Mouse (Mus musculus) C2C12 (cell line): ENCODE measurements at regions not wholly inside any gene's neighbourhood (a gene's known extent, or its start where the extent isn't known, plus 50 kb on each side); places are given as distances from the start of the nearest gene placed in this dataset.

ENCODE experiments used
- CEBPB ChIP-seq: IDR thresholded peaks from one replicate; pipeline ENCODE4 v1.6.1; 2011; ENCODE audit warnings: low read depth, mild to moderate bottlenecking, control low read depth, moderate library complexity
- CTCF ChIP-seq: IDR thresholded peaks from one replicate; pipeline ENCODE4 v1.5.1; 2011; ENCODE audit not compliant: control insufficient read depth, insufficient read depth, insufficient read length
- MAX ChIP-seq: IDR thresholded peaks from one replicate; pipeline ENCODE4 v1.6.1; 2011; ENCODE audit warnings: mild to moderate bottlenecking, control low read depth
- MYOD1 ChIP-seq: IDR thresholded peaks from one replicate; pipeline ENCODE4 v1.6.1; 2011; ENCODE audit warnings: low read depth; ENCODE audit not compliant: control insufficient read depth, insufficient read length
- MYOG ChIP-seq: IDR thresholded peaks from one replicate; pipeline ENCODE4 v1.6.1; 2011; ENCODE audit not compliant: control insufficient read depth, insufficient read length; ENCODE audit errors: extremely low read depth
- USF1 ChIP-seq: IDR thresholded peaks from one replicate; pipeline ENCODE4 v1.6.1; 2011; ENCODE audit warnings: low read depth, mild to moderate bottlenecking, control low read depth, moderate library complexity

GRCm38 (mm10) chr3:18670203-18670700 is 722.0 kb downstream of the Cypt12 start:
- TF ChIP-seq MYOD1: no peak
- no peak for TF ChIP-seq CTCF
- TF ChIP-seq USF1: no peak
- no peak for TF ChIP-seq CEBPB
- no peak for TF ChIP-seq MAX
- no peak for TF ChIP-seq MYOG
